Mouse (Mus musculus) hindbrain, embryonic 11.5 days (tissue): ENCODE data around the gene Mast1. TPM values are rescaled to one million over a fixed set of nuclear protein-coding genes. Genes with fewer than 3 reads are reported as not detected.

ENCODE experiments used
- ATAC-seq: fragments of 200-750 bp; cut with Nextera tagmentation; 2 replicates; pipeline ENCODE4 v1.8.0; 2017; ENCODE audit warnings: mild to moderate bottlenecking, moderate TSS enrichment, moderate library complexity; ENCODE audit not compliant: low FRiP score
- DNase-seq: peaks from one replicate; pipeline ENCODE4 v3.0.0-alpha.2; 2015; ENCODE audit warnings: low spot score
- H3K27ac ChIP-seq: fragments of 300-500 bp; sonication (generic); 2 replicates; pipeline ENCODE4 v1.5.1; 2014; ENCODE audit warnings: mild to moderate bottlenecking, low read depth, low read length
- H3K27me3 ChIP-seq: fragments of 300-500 bp; sonication (generic); 2 replicates; pipeline ENCODE4 v1.6.1; 2014; ENCODE audit warnings: mild to moderate bottlenecking, low read length, moderate library complexity, mixed read lengths; ENCODE audit not compliant: control insufficient read depth, insufficient read depth
- H3K36me3 ChIP-seq: fragments of 300-500 bp; sonication (generic); 2 replicates; pipeline ENCODE4 v1.6.1; 2014; ENCODE audit warnings: mild to moderate bottlenecking, low read length, moderate library complexity, mixed read lengths; ENCODE audit not compliant: control insufficient read depth, insufficient read depth
- H3K4me1 ChIP-seq: fragments of 300-500 bp; sonication (generic); replicated peaks from 2 replicates; pipeline ENCODE4 v1.6.1; 2014; ENCODE audit warnings: low read length, mixed read lengths; ENCODE audit not compliant: control insufficient read depth, insufficient read depth
- H3K4me2 ChIP-seq: fragments of 300-500 bp; sonication (generic); replicated peaks from 2 replicates; pipeline ENCODE4 v1.6.1; 2014; ENCODE audit warnings: mild to moderate bottlenecking, low read depth, low read length
- H3K4me3 ChIP-seq: fragments of 300-500 bp; sonication (generic); 2 replicates; pipeline ENCODE4 v1.5.1; 2014; ENCODE audit warnings: low read depth, low read length
- H3K9ac ChIP-seq: fragments of 300-500 bp; sonication (generic); 2 replicates; pipeline ENCODE4 v1.6.1; 2014; ENCODE audit warnings: low read depth, low read length
- H3K9me3 ChIP-seq: fragments of 300-500 bp; sonication (generic); 2 replicates; pipeline ENCODE4 v1.6.1; 2016; ENCODE audit warnings: low read length; ENCODE audit not compliant: control insufficient read depth
- WGBS: fragments of 180-500 bp; shearing (Covaris S2); extraction: QIAGEN DNeasy Blood & Tissue Kit; methylation state at CpG from one replicate; pipeline ENCODE4 v1.1.7; 2014; 5-methylcytosine and 5-hydroxymethylcytosine counted together
- polyA plus RNA-seq: library from polyadenylated mRNA; unstranded; fragments of >200 nt; fragmentation: Nextera tagmentation; extraction: Ambion mirVana; gene quantifications from 2 replicates; pipeline ENCODE4 v1.2.1, GENCODE M21; 2014

Gene Mast1
- polyA plus RNA-seq, 1 experiment from 2014 or later, result 11.4 TPM

GRCm38 (mm10) chr8:84947241-84947545 is 10.0 kb upstream of the Mast1 start:
- no peak overlapping the region for H3K4me2 ChIP-seq
- H3K9me3 ChIP-seq, result no peaks in the 10 kb centered on the region
- no peaks in the 10 kb centered on the region for H3K36me3 ChIP-seq
- ATAC-seq (no peak), DNase-seq (peak; percentile 71)
- no peak overlapping the region for H3K9ac ChIP-seq
- no peak overlapping the region for H3K4me3 ChIP-seq
- no peak overlapping the region for H3K27ac ChIP-seq
- peaks cover 47% of the 10 kb centered on the region for H3K27me3 ChIP-seq
- peaks cover 5% of the 10 kb centered on the region; the same call in 1 of the 2 replicates for H3K4me1 ChIP-seq
- WGBS, result 14% methylated on average over 9 of the region's 9 CpGs

- peak within 1 kb of the TSS; percentile 91 for H3K4me2 ChIP-seq
- H3K27ac ChIP-seq, result 0 out of 2 replicates have a peak within 1 kb of the TSS, but pooled peaks have one; percentile 42
- H3K27me3 ChIP-seq, result peaks cover 47% of the 10 kb centered on the region
- H3K9me3 ChIP-seq, result no peaks in the 10 kb centered on the region
- peak within 1 kb of the TSS; percentile 59 for H3K4me3 ChIP-seq
- DNase-seq, result peak; percentile 68
- ATAC-seq, result no peak
- H3K9ac ChIP-seq, result peak within 1 kb of the TSS; percentile 59
- H3K36me3 ChIP-seq, result no peaks in the 10 kb centered on the region
- 6% methylated on average over 17 of the region's 17 CpGs for WGBS
- peaks cover 5% of the 10 kb centered on the region; the same call in 1 of the 2 replicates for H3K4me1 ChIP-seq
These were observed 9.5 kb upstream of the Mast1 start, which contains the start of gene Rtbdn for GRCm38 (mm10) chr8:84946528-84947240. TSS of gene Rtbdn (plus strand) at chr8:84946991.

GRCm38 (mm10) chr8:84945633-84946527 is 8.7 kb upstream of the Mast1 start:
- 1% methylated on average over 36 of the region's 67 CpGs for WGBS
- Histone ChIP-seq H3K4me3 (peak overlapping the region; percentile 59), H3K4me2 (peak overlapping the region; percentile 91), H3K9ac (peak overlapping the region; percentile 59), H3K27me3 (peaks cover 45% of the 10 kb centered on the region), H3K9me3 (no peaks in the 10 kb centered on the region), H3K36me3 (no peaks in the 10 kb centered on the region), H3K27ac (0 out of 2 replicates have a peak overlapping the region, but pooled peaks have one; percentile 42), H3K4me1 (peaks cover 5% of the 10 kb centered on the region; the same call in 1 of the 2 replicates)
- DNase-seq, result peak; percentile 81
- peak; percentile 71 for ATAC-seq

- H3K4me1 ChIP-seq, result peaks cover 5% of the 10 kb centered on the region; the same call in 1 of the 2 replicates
- DNase-seq (peak; percentile 46), ATAC-seq (peak; percentile 58)
- peak overlapping the region; percentile 59 for H3K4me3 ChIP-seq
- H3K9me3 ChIP-seq, result no peaks in the 10 kb centered on the region
- no peak overlapping the region for H3K9ac ChIP-seq
- 2% methylated on average over 11 of the region's 11 CpGs for WGBS
- no peak overlapping the region for H3K27ac ChIP-seq
- peak overlapping the region; percentile 91 for H3K4me2 ChIP-seq
- peaks cover 39% of the 10 kb centered on the region for H3K27me3 ChIP-seq
- H3K36me3 ChIP-seq, result no peaks in the 10 kb centered on the region
These were observed 8.1 kb upstream of the Mast1 start for GRCm38 (mm10) chr8:84945235-84945632.

- Histone ChIP-seq H3K4me3 (no peak overlapping the region), H3K4me1 (peaks cover 5% of the 10 kb centered on the region; the same call in 1 of the 2 replicates), H3K27me3 (peaks cover 35% of the 10 kb centered on the region), H3K27ac (no peak overlapping the region), H3K9me3 (no peaks in the 10 kb centered on the region), H3K36me3 (no peaks in the 10 kb centered on the region), H3K9ac (no peak overlapping the region), H3K4me2 (peak overlapping the region; percentile 3; the same call in 1 of the 2 replicates)
- 2% methylated on average over 26 of the region's 26 CpGs for WGBS
- ATAC-seq (peak; percentile 62), DNase-seq (peak; percentile 78)
These were observed 7.5 kb upstream of the Mast1 start for GRCm38 (mm10) chr8:84944478-84945160.

- H3K4me1 ChIP-seq, result peaks cover 5% of the 10 kb centered on the region; the same call in 1 of the 2 replicates
- no peak overlapping the region for H3K9ac ChIP-seq
- no peak overlapping the region for H3K4me3 ChIP-seq
- no peaks in the 10 kb centered on the region for H3K9me3 ChIP-seq
- WGBS, result 22% methylated on average over 4 of the region's 4 CpGs
- DNase-seq (peak; percentile 20), ATAC-seq (no peak)
- H3K4me2 ChIP-seq, result no peak overlapping the region
- peaks cover 35% of the 10 kb centered on the region for H3K27me3 ChIP-seq
- H3K27ac ChIP-seq, result no peak overlapping the region
- H3K36me3 ChIP-seq, result no peaks in the 10 kb centered on the region
These were observed 6.5 kb upstream of the Mast1 start for GRCm38 (mm10) chr8:84943699-84944098.

GRCm38 (mm10) chr8:84937620-84938485 is 694 bp upstream of the Mast1 start:
- ATAC-seq (no peak), DNase-seq (no peak)
- Histone ChIP-seq H3K9ac (peak overlapping the region; percentile 79; the same call in 1 of the 2 replicates), H3K4me3 (peak overlapping the region; percentile 63; the same call in 1 of the 2 replicates), H3K27ac (no peak overlapping the region), H3K4me2 (peak overlapping the region; percentile 90), H3K27me3 (peaks cover 31% of the 10 kb centered on the region), H3K36me3 (no peaks in the 10 kb centered on the region), H3K9me3 (no peaks in the 10 kb centered on the region), H3K4me1 (peaks cover 14% of the 10 kb centered on the region)
- WGBS, result 68% methylated on average over 13 of the region's 13 CpGs
